Mouse (Mus musculus): ENCODE data around the gene Kif22. TPM values are rescaled to one million over a fixed set of nuclear protein-coding genes. Genes with fewer than 3 reads are reported as not detected.

Kif22 gene
- polyA plus RNA-seq, 1 experiment from 2014 or later: 91.8 TPM

DNA sequence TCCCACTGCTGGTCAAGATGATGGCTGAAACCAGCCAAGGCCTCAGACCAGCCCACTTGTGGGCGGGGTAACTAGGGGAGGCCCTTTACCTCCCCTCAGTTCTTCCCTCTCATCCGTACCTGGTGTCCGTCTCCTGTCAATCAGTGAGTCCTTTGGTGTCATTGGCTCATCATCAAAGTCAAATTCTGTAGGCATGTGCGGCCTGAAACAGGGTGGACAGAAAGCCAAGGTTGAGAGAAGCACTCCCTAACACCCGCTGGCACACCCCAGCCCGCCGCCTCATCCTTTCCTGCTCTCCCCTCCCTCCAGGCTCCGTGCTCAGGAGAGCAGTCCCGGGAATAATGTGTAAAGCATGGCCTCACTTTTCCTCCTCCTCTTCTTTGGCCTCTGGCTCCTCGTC is 26.2 kb downstream of the Kif22 start:
- ATAC-seq: no peak
- H3K4me2 ChIP-seq (ENCODE audit: low read length): peak overlapping the region; percentile 96
- H3K36me3 ChIP-seq (ENCODE audit: control insufficient read depth, insufficient read depth, low read length): peaks cover 38% of the 10 kb centered on the region
- H3K9ac ChIP-seq (ENCODE audit: low read length): peak overlapping the region; percentile 88
- peak; percentile 37 for DNase-seq (ENCODE audit: low spot score)
- no peaks in the 10 kb centered on the region for H3K27me3 ChIP-seq (replicated peaks; ENCODE audit: control insufficient read depth, insufficient read depth, low read length)
- H3K4me3 ChIP-seq (ENCODE audit: low read depth, low read length): peak overlapping the region; percentile 73
- 3% methylated on average over 10 of the region's 10 CpGs for WGBS
- peaks cover 30% of the 10 kb centered on the region for H3K4me1 ChIP-seq (ENCODE audit: control insufficient read depth, insufficient read depth, low read length)
- peak overlapping the region; percentile 93 for H3K27ac ChIP-seq (ENCODE audit: low read depth, low read length)
- H3K9me3 ChIP-seq (replicated peaks; ENCODE audit: control insufficient read depth, low read length): no peaks in the 10 kb centered on the region

DNA sequence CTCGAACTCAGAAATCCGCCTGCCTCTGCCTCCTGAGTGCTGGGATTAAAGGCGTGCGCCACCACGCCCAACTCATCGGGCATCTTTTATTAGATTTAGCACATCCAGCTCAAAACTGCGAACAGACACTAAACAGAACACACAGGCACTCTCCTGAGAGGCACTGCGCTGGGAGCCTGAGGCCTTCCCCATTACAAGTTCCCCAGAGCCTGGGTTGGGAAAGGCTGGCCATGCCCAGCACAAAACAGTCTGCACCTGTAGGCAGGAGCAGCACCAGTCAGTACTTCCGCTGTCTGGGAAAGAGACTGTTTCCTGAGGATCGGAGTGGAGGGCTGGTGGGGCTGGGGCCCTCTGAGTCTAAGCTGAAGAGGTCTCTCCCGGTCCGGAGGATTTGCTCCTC is 27.3 kb downstream of the Kif22 start:
- no peaks in the 10 kb centered on the region for H3K27me3 ChIP-seq (replicated peaks; ENCODE audit: control insufficient read depth, insufficient read depth, low read length)
- no peaks in the 10 kb centered on the region for H3K9me3 ChIP-seq (replicated peaks; ENCODE audit: control insufficient read depth, low read length)
- DNase-seq (ENCODE audit: low spot score) (no peak), ATAC-seq (no peak)
- H3K36me3 ChIP-seq (ENCODE audit: control insufficient read depth, insufficient read depth, low read length): peaks cover 38% of the 10 kb centered on the region
- no peak overlapping the region for H3K27ac ChIP-seq (ENCODE audit: low read depth, low read length)
- H3K9ac ChIP-seq (ENCODE audit: low read length): 0 out of 2 replicates have a peak overlapping the region, but pooled peaks have one; percentile 25
- no peak overlapping the region for H3K4me3 ChIP-seq (ENCODE audit: low read depth, low read length)
- peaks cover 24% of the 10 kb centered on the region for H3K4me1 ChIP-seq (ENCODE audit: control insufficient read depth, insufficient read depth, low read length)
- no peak overlapping the region for H3K4me2 ChIP-seq (ENCODE audit: low read length)
- WGBS: 90% methylated on average over 12 of the region's 12 CpGs

DNA sequence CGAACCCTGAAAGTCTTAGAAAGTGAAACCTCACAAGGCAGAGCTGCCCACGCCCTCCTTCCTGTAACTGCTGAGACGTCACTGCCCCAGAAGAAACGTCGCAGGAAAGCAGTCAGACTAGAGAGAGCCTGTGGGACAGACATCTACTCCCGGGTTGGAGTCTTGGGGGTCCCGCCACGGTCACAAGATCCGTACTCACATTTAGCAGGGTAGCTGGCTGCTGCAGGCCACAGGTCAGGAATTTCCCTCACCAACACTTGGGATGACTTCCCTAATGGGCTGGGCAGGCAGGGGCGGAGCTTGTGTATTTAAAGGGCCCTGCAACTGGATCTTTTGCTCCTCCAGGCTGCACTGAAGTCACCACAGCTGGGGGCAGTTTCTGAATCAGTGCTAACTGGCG is 28.0 kb downstream of the Kif22 start, which contains the start of gene Mvp:
Mvp (minus strand) TSS at position 302 of the 400 bp plus-strand sequence.
- no peak for ATAC-seq
- Histone ChIP-seq H3K27ac (ENCODE audit: low read depth, low read length) (no peak within 1 kb of the TSS), H3K36me3 (ENCODE audit: control insufficient read depth, insufficient read depth, low read length) (peaks cover 38% of the 10 kb centered on the region), H3K4me3 (ENCODE audit: low read depth, low read length) (peak within 1 kb of the TSS; percentile 73), H3K27me3 (replicated peaks; ENCODE audit: control insufficient read depth, insufficient read depth, low read length) (no peaks in the 10 kb centered on the region), H3K4me2 (ENCODE audit: low read length) (peak within 1 kb of the TSS; percentile 96; the same call in 1 of the 2 replicates), H3K9me3 (replicated peaks; ENCODE audit: control insufficient read depth, low read length) (no peaks in the 10 kb centered on the region), H3K9ac (ENCODE audit: low read length) (peak within 1 kb of the TSS; percentile 41), H3K4me1 (ENCODE audit: control insufficient read depth, insufficient read depth, low read length) (peaks cover 22% of the 10 kb centered on the region)
- WGBS: 80% methylated on average over 11 of the region's 11 CpGs
- no peak for DNase-seq (ENCODE audit: low spot score)

DNA sequence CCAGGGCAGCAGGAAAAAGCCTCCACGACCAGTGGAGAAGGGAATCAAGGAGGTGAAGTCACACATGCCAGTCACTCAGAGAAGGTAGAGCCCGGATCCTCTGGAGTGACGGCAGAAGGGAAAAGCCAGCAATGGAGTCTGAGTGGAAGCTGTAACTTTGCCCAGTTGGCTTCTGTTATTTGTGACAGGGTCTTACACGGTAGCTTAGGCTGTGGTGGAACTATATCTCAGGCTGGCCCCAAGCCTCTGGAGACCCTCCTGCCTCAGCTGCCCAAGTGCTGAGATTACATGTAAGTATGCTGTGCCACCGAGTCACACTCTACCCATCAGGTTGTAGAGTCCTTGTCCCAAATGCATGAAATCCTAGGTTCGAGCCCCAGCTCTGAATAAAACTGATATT is 28.9 kb downstream of the Kif22 start:
- Histone ChIP-seq H3K4me2 (ENCODE audit: low read length) (no peak overlapping the region), H3K9me3 (replicated peaks; ENCODE audit: control insufficient read depth, low read length) (no peaks in the 10 kb centered on the region), H3K4me1 (ENCODE audit: control insufficient read depth, insufficient read depth, low read length) (peaks cover 20% of the 10 kb centered on the region), H3K9ac (ENCODE audit: low read length) (no peak overlapping the region), H3K27me3 (replicated peaks; ENCODE audit: control insufficient read depth, insufficient read depth, low read length) (no peaks in the 10 kb centered on the region), H3K36me3 (ENCODE audit: control insufficient read depth, insufficient read depth, low read length) (peaks cover 38% of the 10 kb centered on the region), H3K4me3 (ENCODE audit: low read depth, low read length) (no peak overlapping the region), H3K27ac (ENCODE audit: low read depth, low read length) (no peak overlapping the region)
- ATAC-seq (no peak), DNase-seq (ENCODE audit: low spot score) (no peak)
- WGBS: 95% methylated on average over 6 of the region's 6 CpGs

DNA sequence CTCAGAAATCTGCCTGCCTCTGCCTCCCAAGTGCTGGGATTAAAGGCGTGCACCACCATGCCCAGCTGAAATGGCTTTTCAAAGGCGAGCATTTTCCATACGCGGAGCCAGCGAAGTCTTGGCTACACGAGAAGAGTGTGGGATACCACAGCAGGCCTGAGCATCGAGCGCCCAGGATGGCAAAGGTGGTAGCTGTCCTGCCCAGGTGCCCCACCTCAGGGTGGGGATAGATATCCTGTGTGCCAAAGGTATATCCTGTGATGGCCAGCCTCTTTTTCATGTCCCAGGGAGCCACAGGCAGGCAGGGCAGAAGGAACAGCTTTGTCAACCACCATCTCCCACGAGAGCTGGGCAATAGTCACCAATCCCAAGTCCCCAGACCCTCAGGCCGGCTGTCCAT is 29.4 kb downstream of the Kif22 start:
- WGBS: 96% methylated on average over 10 of the region's 10 CpGs
- no peak overlapping the region for H3K4me3 ChIP-seq (ENCODE audit: low read depth, low read length)
- H3K4me1 ChIP-seq (ENCODE audit: control insufficient read depth, insufficient read depth, low read length): peaks cover 19% of the 10 kb centered on the region
- H3K36me3 ChIP-seq (ENCODE audit: control insufficient read depth, insufficient read depth, low read length): peaks cover 38% of the 10 kb centered on the region
- H3K27ac ChIP-seq (ENCODE audit: low read depth, low read length): no peak overlapping the region
- H3K4me2 ChIP-seq (ENCODE audit: low read length): no peak overlapping the region
- no peaks in the 10 kb centered on the region for H3K9me3 ChIP-seq (replicated peaks; ENCODE audit: control insufficient read depth, low read length)
- DNase-seq (ENCODE audit: low spot score) (no peak), ATAC-seq (no peak)
- no peaks in the 10 kb centered on the region for H3K27me3 ChIP-seq (replicated peaks; ENCODE audit: control insufficient read depth, insufficient read depth, low read length)
- no peak overlapping the region for H3K9ac ChIP-seq (ENCODE audit: low read length)

DNA sequence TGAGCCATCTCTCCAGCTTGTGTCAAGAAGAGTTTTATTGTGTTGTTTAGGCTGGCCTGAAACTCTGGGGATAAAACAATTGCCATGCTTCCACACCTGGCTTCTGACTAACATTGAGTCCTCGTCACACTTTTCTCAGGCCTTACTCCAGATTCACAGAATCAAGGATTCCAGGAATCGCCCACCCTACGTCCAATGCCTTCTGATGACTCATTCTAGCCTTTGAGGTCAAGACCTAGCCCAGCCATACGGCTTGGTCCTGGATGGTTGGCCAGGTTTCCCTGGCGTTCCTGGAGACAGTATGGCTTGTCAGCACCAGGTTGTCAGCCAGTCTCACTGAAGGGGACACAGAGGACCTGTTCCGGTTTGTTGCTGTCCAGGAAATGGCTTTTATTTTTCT is 29.9 kb downstream of the Kif22 start:
- WGBS: 93% methylated on average over 6 of the region's 6 CpGs
- DNase-seq (ENCODE audit: low spot score) (no peak), ATAC-seq (no peak)
- Histone ChIP-seq H3K9me3 (replicated peaks; ENCODE audit: control insufficient read depth, low read length) (no peaks in the 10 kb centered on the region), H3K4me2 (ENCODE audit: low read length) (no peak overlapping the region), H3K4me1 (ENCODE audit: control insufficient read depth, insufficient read depth, low read length) (peaks cover 16% of the 10 kb centered on the region), H3K27ac (ENCODE audit: low read depth, low read length) (no peak overlapping the region), H3K36me3 (ENCODE audit: control insufficient read depth, insufficient read depth, low read length) (peaks cover 38% of the 10 kb centered on the region), H3K27me3 (replicated peaks; ENCODE audit: control insufficient read depth, insufficient read depth, low read length) (no peaks in the 10 kb centered on the region), H3K4me3 (ENCODE audit: low read depth, low read length) (no peak overlapping the region), H3K9ac (ENCODE audit: low read length) (no peak overlapping the region)

DNA sequence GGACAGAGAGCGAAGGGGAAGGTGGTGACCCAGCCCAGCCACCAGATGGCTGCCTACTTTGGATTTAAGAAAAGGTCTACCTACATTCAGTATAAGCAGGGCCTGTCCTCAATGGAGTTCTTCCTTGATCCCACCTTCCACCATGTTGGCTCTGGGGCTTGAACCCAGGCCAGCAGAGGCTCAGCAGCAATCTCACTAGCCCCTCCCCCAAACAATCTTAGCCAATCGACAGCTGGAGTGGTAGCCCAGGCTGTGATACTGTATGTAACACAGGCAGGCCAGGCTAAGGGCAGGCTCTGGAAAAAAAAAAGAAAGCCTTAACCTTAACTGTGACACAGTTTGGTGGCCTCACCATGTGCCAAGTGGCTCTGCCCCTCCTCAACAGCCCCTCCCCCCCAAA is 30.6 kb downstream of the Kif22 start:
- Histone ChIP-seq H3K4me2 (ENCODE audit: low read length) (no peak overlapping the region), H3K4me1 (ENCODE audit: control insufficient read depth, insufficient read depth, low read length) (peaks cover 16% of the 10 kb centered on the region), H3K4me3 (ENCODE audit: low read depth, low read length) (no peak overlapping the region), H3K9me3 (replicated peaks; ENCODE audit: control insufficient read depth, low read length) (no peaks in the 10 kb centered on the region), H3K36me3 (ENCODE audit: control insufficient read depth, insufficient read depth, low read length) (peaks cover 38% of the 10 kb centered on the region), H3K27ac (ENCODE audit: low read depth, low read length) (no peak overlapping the region), H3K27me3 (replicated peaks; ENCODE audit: control insufficient read depth, insufficient read depth, low read length) (no peaks in the 10 kb centered on the region), H3K9ac (ENCODE audit: low read length) (no peak overlapping the region)
- WGBS: 75% methylated on average over 2 of the region's 2 CpGs
- ATAC-seq: no peak
- no peak for DNase-seq (ENCODE audit: low spot score)

DNA sequence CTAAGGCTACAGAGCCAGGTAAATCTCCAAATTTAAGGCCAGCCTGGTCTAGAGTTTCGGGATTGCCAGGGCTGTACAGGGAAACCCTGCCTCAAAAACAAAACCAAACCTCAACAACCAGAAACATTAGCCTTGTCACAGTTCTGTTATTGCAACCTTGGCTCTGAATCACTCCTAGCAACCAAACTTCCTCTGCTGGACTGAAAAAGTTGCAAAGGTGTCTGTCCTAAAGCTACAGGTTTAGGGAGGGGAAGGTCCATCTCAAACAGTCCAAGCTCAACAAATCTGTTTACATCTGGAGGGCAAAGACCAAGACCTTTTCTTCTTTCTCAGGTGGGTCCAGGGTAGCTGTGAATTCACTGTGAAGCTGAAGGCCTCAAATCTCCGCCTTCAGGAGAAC is 31.2 kb downstream of the Kif22 start:
- no peaks in the 10 kb centered on the region for H3K9me3 ChIP-seq (replicated peaks; ENCODE audit: control insufficient read depth, low read length)
- H3K36me3 ChIP-seq (ENCODE audit: control insufficient read depth, insufficient read depth, low read length): peaks cover 38% of the 10 kb centered on the region
- no peak overlapping the region for H3K4me3 ChIP-seq (ENCODE audit: low read depth, low read length)
- peaks cover 15% of the 10 kb centered on the region for H3K4me1 ChIP-seq (ENCODE audit: control insufficient read depth, insufficient read depth, low read length)
- H3K9ac ChIP-seq (ENCODE audit: low read length): no peak overlapping the region
- WGBS: 96% methylated on average over 2 of the region's 2 CpGs
- no peak overlapping the region for H3K27ac ChIP-seq (ENCODE audit: low read depth, low read length)
- ATAC-seq (no peak), DNase-seq (ENCODE audit: low spot score) (no peak)
- H3K27me3 ChIP-seq (replicated peaks; ENCODE audit: control insufficient read depth, insufficient read depth, low read length): no peaks in the 10 kb centered on the region
- no peak overlapping the region for H3K4me2 ChIP-seq (ENCODE audit: low read length)

DNA sequence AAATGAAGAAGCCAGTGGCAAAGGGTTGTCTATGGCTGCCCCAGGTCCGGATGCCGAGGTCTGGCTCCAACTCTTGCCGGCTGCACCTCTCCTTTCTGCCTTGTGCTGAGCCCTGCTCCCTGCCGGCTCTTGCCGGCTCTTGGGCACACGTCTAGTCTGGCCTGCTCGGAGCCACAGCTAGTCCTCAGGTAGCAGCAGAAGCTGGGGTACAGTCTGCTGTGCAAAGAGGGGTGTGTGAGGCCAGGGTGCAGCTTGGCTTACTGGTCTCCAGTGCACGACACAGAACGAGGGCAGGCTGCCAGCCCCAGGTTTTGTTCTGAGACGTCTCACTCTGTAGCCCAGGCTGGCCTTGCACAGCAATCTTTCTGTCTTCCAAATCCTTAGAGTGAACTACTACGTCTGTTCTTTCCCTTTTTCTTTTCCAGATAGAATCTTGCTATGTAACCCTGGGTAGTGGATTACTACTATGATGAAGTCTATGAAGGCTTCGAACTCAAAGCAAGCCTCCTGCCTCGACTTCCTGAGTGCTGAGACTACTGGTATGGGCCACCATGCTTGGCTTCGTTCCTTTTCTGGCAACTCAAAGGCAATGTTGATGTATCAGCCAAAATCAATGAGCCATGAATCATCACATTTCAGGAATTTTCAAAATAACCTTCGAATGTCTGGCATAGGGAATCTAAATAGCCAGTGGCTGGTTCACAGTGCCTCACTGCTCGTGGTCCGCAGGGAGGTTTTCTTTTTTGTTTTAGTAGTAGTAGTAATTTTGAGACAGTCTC is 32.8 kb downstream of the Kif22 start:
- DNase-seq (ENCODE audit: low spot score) (no peak), ATAC-seq (no peak)
- Histone ChIP-seq H3K27me3 (replicated peaks; ENCODE audit: control insufficient read depth, insufficient read depth, low read length) (no peaks in the 10 kb centered on the region), H3K9me3 (replicated peaks; ENCODE audit: control insufficient read depth, low read length) (no peaks in the 10 kb centered on the region), H3K9ac (ENCODE audit: low read length) (no peak overlapping the region), H3K27ac (ENCODE audit: low read depth, low read length) (peak overlapping the region; percentile 88), H3K4me2 (ENCODE audit: low read length) (no peak overlapping the region), H3K4me3 (ENCODE audit: low read depth, low read length) (no peak overlapping the region), H3K4me1 (ENCODE audit: control insufficient read depth, insufficient read depth, low read length) (0 out of 2 replicates have a peak, but pooled peaks cover 3% of the 10 kb centered on the region), H3K36me3 (ENCODE audit: control insufficient read depth, insufficient read depth, low read length) (peaks cover 23% of the 10 kb centered on the region)
- WGBS: 80% methylated on average over 17 of the region's 17 CpGs

Data from forebrain, embryonic 14.5 days (tissue).